7 mouse cellular contexts compared by ENCODE assay signal in genomic region chr12:81485311-81485710, GRCm38 (mm10). TPM values are rescaled to one million over a fixed set of nuclear protein-coding genes. Genes with fewer than 3 reads are reported as not detected.
DNase-seq lines count a peak whose midpoint lies in the region; ATAC-seq and TF ChIP-seq lines count a peak whose summit lies in the region.

No protein-coding gene starts in this region.

- peak overlapping the region; percentile 65 for H3K4me2 ChIP-seq in embryonic facial prominence, embryonic 11.5 days (ENCODE audit: low read depth, low read length)
- peak overlapping the region; percentile 64 for H3K4me2 ChIP-seq in hindbrain, embryonic 12.5 days (replicated peaks)
- H3K4me2 ChIP-seq in midbrain, embryonic 14.5 days (ENCODE audit: low read length) = peak overlapping the region; percentile 72

- WGBS in embryonic facial prominence, embryonic 11.5 days = 60% methylated on average over 6 of the region's 6 CpGs
- 44% methylated on average over 6 of the region's 6 CpGs for WGBS in hindbrain, embryonic 12.5 days
- WGBS in midbrain, embryonic 14.5 days = 43% methylated on average over 6 of the region's 6 CpGs

- H3K27ac ChIP-seq in left cerebral cortex, adult 2 months = peak overlapping the region; percentile 98
- H3K27ac ChIP-seq in embryonic facial prominence, embryonic 11.5 days (replicated peaks; ENCODE audit: low read depth, low read length) = no peak overlapping the region
- no peak overlapping the region; the same call in 1 of the 2 replicates for H3K27ac ChIP-seq in hindbrain, embryonic 12.5 days
- peak overlapping the region; percentile 92; the same call in 1 of the 2 replicates for H3K27ac ChIP-seq in midbrain, embryonic 14.5 days (replicated peaks; ENCODE audit: low read depth, low read length)

- no peaks in the 10 kb centered on the region for H3K36me3 ChIP-seq in embryonic facial prominence, embryonic 11.5 days (replicated peaks; ENCODE audit: control insufficient read depth, insufficient read depth, low read depth, low read length)
- no peaks in the 10 kb centered on the region for H3K36me3 ChIP-seq in hindbrain, embryonic 12.5 days
- H3K36me3 ChIP-seq in midbrain, embryonic 14.5 days (ENCODE audit: control insufficient read depth, insufficient read depth, low read length) = no peaks in the 10 kb centered on the region

- peak; percentile 48; the same call in 1 of the 2 replicates for ATAC-seq in embryonic facial prominence, embryonic 11.5 days (replicated peaks; ENCODE audit: insufficient number of reproducible peaks, low FRiP score, low TSS enrichment, low read depth)
- ATAC-seq in hindbrain, embryonic 12.5 days (ENCODE audit: low FRiP score) = peak; percentile 42; the same call in 1 of the 2 replicates
- ATAC-seq in midbrain, embryonic 14.5 days (ENCODE audit: low FRiP score, low TSS enrichment) = peak; percentile 44; the same call in 1 of the 2 replicates
- ATAC-seq in frontal cortex, adult (ENCODE audit: low TSS enrichment) = no peak

- H3K27me3 ChIP-seq in embryonic facial prominence, embryonic 11.5 days (ENCODE audit: control insufficient read depth, insufficient read depth, low read length) = no peaks in the 10 kb centered on the region
- no peaks in the 10 kb centered on the region for H3K27me3 ChIP-seq in hindbrain, embryonic 12.5 days
- H3K27me3 ChIP-seq in midbrain, embryonic 14.5 days (ENCODE audit: control insufficient read depth, insufficient read depth, low read length) = no peaks in the 10 kb centered on the region

- H3K9ac ChIP-seq in embryonic facial prominence, embryonic 11.5 days (replicated peaks; ENCODE audit: low read length) = no peak overlapping the region
- peak overlapping the region; percentile 54; the same call in 1 of the 2 replicates for H3K9ac ChIP-seq in hindbrain, embryonic 12.5 days
- H3K9ac ChIP-seq in midbrain, embryonic 14.5 days (replicated peaks; ENCODE audit: low read length) = peak overlapping the region; percentile 57; the same call in 1 of the 2 replicates

- no peak for DNase-seq in left cerebral cortex, adult 2 months (ENCODE audit: extremely low spot score in 1 of 2, low spot score in 2 of 2)
- DNase-seq in left cerebral cortex, adult 11 months (ENCODE audit: low spot score) = no peak
- no peak for DNase-seq in embryonic facial prominence, embryonic 11.5 days (ENCODE audit: low spot score)
- DNase-seq in midbrain, embryonic 14.5 days = peak; percentile 2
- DNase-seq in embryo, embryonic 11 days = no peak

- no peaks in the 10 kb centered on the region for H3K9me3 ChIP-seq in embryonic facial prominence, embryonic 11.5 days (replicated peaks; ENCODE audit: control insufficient read depth, low read length)
- H3K9me3 ChIP-seq in hindbrain, embryonic 12.5 days (replicated peaks) = no peaks in the 10 kb centered on the region
- H3K9me3 ChIP-seq in midbrain, embryonic 14.5 days (ENCODE audit: control insufficient read depth, low read length) = no peaks in the 10 kb centered on the region

- TF ChIP-seq CTCF in left cerebral cortex, adult 2 months (IDR thresholded peaks at IDR 0.05) = no peak

- H3K4me3 ChIP-seq in left cerebral cortex, adult 2 months = peak overlapping the region; percentile 62
- peak overlapping the region; percentile 65 for H3K4me3 ChIP-seq in embryonic facial prominence, embryonic 11.5 days (ENCODE audit: low read depth, low read length)
- peak overlapping the region; percentile 54 for H3K4me3 ChIP-seq in hindbrain, embryonic 12.5 days
- peak overlapping the region; percentile 66 for H3K4me3 ChIP-seq in midbrain, embryonic 14.5 days (replicated peaks; ENCODE audit: low read depth, low read length)

- H3K4me1 ChIP-seq in embryonic facial prominence, embryonic 11.5 days (ENCODE audit: control insufficient read depth, insufficient read depth, low read length) = no peaks in the 10 kb centered on the region
- peaks cover 4% of the 10 kb centered on the region; the same call in 1 of the 2 replicates for H3K4me1 ChIP-seq in hindbrain, embryonic 12.5 days
- 0 out of 2 replicates have a peak, but pooled peaks cover 3% of the 10 kb centered on the region for H3K4me1 ChIP-seq in midbrain, embryonic 14.5 days (ENCODE audit: control insufficient read depth, insufficient read depth, low read length)

- intact Hi-C loops in left cerebral cortex, adult 2 months (cut with DNase I) = loop anchor here (2.0 to 10.0 kb wide), 2 partner anchors 47 to 109 kb away; partner anchors contain the start of genes Gm20498, Med6 and Synj2bp

RNA-seq across cellular contexts. Expression of gene Cox16, which starts 0.4 kb away (rescaled TPM):
- 10 to 100 TPM; 34.5 to 42.1 TPM for total RNA-seq in left cerebral cortex, adult 2 months (2021)
- 120 and 133 TPM in 2 replicates for polyA plus RNA-seq in embryonic facial prominence, embryonic 11.5 days (2014; fragmentation: Nextera tagmentation; extraction: Ambion mirVana)
- 127 and 138 TPM in 2 replicates for polyA plus RNA-seq in hindbrain, embryonic 12.5 days (2016; fragmentation: Nextera tagmentation; extraction: Ambion mirVana)
- polyA plus RNA-seq in midbrain, embryonic 14.5 days (2014; fragmentation: Nextera tagmentation; extraction: Ambion mirVana) = 132 and 133 TPM in 2 replicates

RNA-seq across cellular contexts. Expression of gene Gm20498, which starts 47.4 kb away (rescaled TPM):
- 10 to 100 TPM; 40.1 to 45.6 TPM for total RNA-seq in left cerebral cortex, adult 2 months (2021)
- 29.6 and 31.5 TPM in 2 replicates for polyA plus RNA-seq in embryonic facial prominence, embryonic 11.5 days (2014; fragmentation: Nextera tagmentation; extraction: Ambion mirVana)
- 26.9 and 27.5 TPM in 2 replicates for polyA plus RNA-seq in hindbrain, embryonic 12.5 days (2016; fragmentation: Nextera tagmentation; extraction: Ambion mirVana)
- 39.6 and 44.9 TPM in 2 replicates for polyA plus RNA-seq in midbrain, embryonic 14.5 days (2014; fragmentation: Nextera tagmentation; extraction: Ambion mirVana)

RNA-seq across cellular contexts. Expression of gene Synj2bp, which starts 47.4 kb away (rescaled TPM):
- 10 to 100 TPM; 37.1 to 38.0 TPM for total RNA-seq in left cerebral cortex, adult 2 months (2021)
- polyA plus RNA-seq in embryonic facial prominence, embryonic 11.5 days (2014; fragmentation: Nextera tagmentation; extraction: Ambion mirVana) = 30.9 and 36.4 TPM in 2 replicates
- polyA plus RNA-seq in hindbrain, embryonic 12.5 days (2016; fragmentation: Nextera tagmentation; extraction: Ambion mirVana) = 34.0 and 39.4 TPM in 2 replicates
- polyA plus RNA-seq in midbrain, embryonic 14.5 days (2014; fragmentation: Nextera tagmentation; extraction: Ambion mirVana) = 32.9 and 35.5 TPM in 2 replicates

Comparison
In these comparisons a context has a peak if more than half of its experiments do, and no peak if none do; other contexts are left out.
1. H3K27ac ChIP-seq: peak in left cerebral cortex, adult 2 months (single experiment) and midbrain, embryonic 14.5 days (single experiment); none in embryonic facial prominence, embryonic 11.5 days (single experiment) and hindbrain, embryonic 12.5 days (single experiment).
2. Peak in every context shown above with its lines, with median percentiles within 50 percentile points of each other: H3K4me3 ChIP-seq and H3K4me2 ChIP-seq.